Mouse (Mus musculus) neural tube, embryonic 13.5 days (tissue): ENCODE results near the gene Kat2a. TPM values are rescaled to one million over a fixed set of nuclear protein-coding genes. Genes with fewer than 3 reads are reported as not detected.

Source experiments
- ATAC-seq: fragments of 200-750 bp; cut with Nextera tagmentation; 2 replicates; pipeline ENCODE4 v1.8.0; 2017; ENCODE audit warnings: low read depth, mild to moderate bottlenecking, moderate TSS enrichment, moderate library complexity
- H3K27ac ChIP-seq: fragments of 300-500 bp; sonication (generic); replicated peaks from 2 replicates; pipeline ENCODE4 v1.5.1; 2015; ENCODE audit warnings: moderate library complexity, mild to moderate bottlenecking, inconsistent platforms
- H3K27me3 ChIP-seq: fragments of 300-500 bp; sonication (generic); 2 replicates; pipeline ENCODE4 v1.6.1; 2015; ENCODE audit warnings: mild to moderate bottlenecking, inconsistent platforms
- H3K36me3 ChIP-seq: fragments of 300-500 bp; sonication (generic); 2 replicates; pipeline ENCODE4 v1.6.1; 2015; ENCODE audit warnings: mild to moderate bottlenecking, inconsistent platforms
- H3K4me1 ChIP-seq: fragments of 300-500 bp; sonication (generic); replicated peaks from 2 replicates; pipeline ENCODE4 v1.6.1; 2015; ENCODE audit warnings: inconsistent platforms
- H3K4me2 ChIP-seq: fragments of 300-500 bp; sonication (generic); 2 replicates; pipeline ENCODE4 v1.6.1; 2015; ENCODE audit warnings: inconsistent platforms, mild to moderate bottlenecking, moderate library complexity
- H3K4me3 ChIP-seq: fragments of 300-500 bp; sonication (generic); 2 replicates; pipeline ENCODE4 v1.5.1; 2015; ENCODE audit warnings: mild to moderate bottlenecking, inconsistent platforms
- H3K9ac ChIP-seq: fragments of 300-500 bp; sonication (generic); 2 replicates; pipeline ENCODE4 v1.6.1; 2015; ENCODE audit warnings: moderate library complexity, mild to moderate bottlenecking, inconsistent platforms
- H3K9me3 ChIP-seq: fragments of 300-500 bp; sonication (generic); 2 replicates; pipeline ENCODE4 v1.6.1; 2016; ENCODE audit warnings: inconsistent platforms
- WGBS: fragments of 180-500 bp; shearing (Covaris S2); methylation state at CpG from one replicate; pipeline ENCODE4 v1.1.7; 2015; 5-methylcytosine and 5-hydroxymethylcytosine counted together
- polyA plus RNA-seq: library from polyadenylated mRNA; unstranded; fragments of >200 nt; fragmentation: Nextera tagmentation; extraction: Ambion mirVana; gene quantifications from 2 replicates; pipeline ENCODE4 v1.2.1, GENCODE M21; 2015

Gene Kat2a
- polyA plus RNA-seq, 1 experiment from 2014 or later, result 54.7 TPM

DNA sequence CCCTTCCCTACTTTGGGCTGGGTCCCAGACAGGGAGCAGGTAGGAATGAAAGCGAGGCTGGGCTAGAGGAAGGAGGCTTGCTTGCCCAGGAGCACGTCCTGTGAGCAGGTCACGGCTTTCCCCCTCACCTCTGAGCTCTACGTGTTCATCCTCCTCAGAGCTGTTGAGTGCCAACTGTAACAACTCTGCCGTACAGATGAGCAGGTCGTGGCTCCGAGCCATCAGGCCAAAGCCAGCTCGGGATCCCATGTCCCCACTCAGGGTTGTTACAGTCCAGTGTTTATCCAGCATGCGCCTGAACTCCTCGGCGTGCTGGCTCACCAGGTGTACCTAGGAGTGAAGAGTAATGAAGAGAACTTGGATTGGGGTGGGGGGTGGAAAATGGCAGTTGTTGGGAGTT is 8.9 kb downstream of the Kat2a start:
- peaks cover 12% of the 10 kb centered on the region for H3K4me1 ChIP-seq
- peaks cover 15% of the 10 kb centered on the region; the same call in 1 of the 2 replicates for H3K27me3 ChIP-seq
- peaks cover 41% of the 10 kb centered on the region for H3K36me3 ChIP-seq
- no peak overlapping the region for H3K4me2 ChIP-seq
- H3K27ac ChIP-seq, result no peak overlapping the region
- no peaks in the 10 kb centered on the region for H3K9me3 ChIP-seq
- WGBS, result 77% methylated on average over 11 of the region's 11 CpGs
- no peak overlapping the region for H3K9ac ChIP-seq
- ATAC-seq, result no peak
- H3K4me3 ChIP-seq, result no peak overlapping the region

DNA sequence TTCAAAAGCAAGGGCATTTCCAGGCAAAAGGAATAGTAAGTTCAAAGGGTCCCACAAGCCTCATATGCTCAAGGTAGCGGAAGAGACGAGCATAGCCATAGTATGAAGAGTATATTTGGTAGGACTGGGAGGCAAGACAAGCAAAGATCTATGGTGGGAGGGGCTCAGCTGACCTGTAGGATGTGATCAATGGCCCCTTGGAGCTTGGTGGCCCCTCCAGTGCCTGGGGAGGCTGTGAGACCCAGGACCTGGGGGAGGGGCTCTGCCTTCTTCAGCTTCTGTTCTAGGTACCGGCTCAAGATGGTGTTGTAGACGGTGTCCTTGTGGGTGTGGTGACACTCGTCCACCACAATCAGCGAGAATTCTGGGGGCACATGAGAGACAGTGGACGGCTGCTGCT is 9.4 kb downstream of the Kat2a start:
- H3K4me1 ChIP-seq, result peaks cover 12% of the 10 kb centered on the region
- no peak overlapping the region for H3K9ac ChIP-seq
- H3K4me3 ChIP-seq, result no peak overlapping the region
- H3K4me2 ChIP-seq, result peak overlapping the region; percentile 35
- H3K36me3 ChIP-seq, result peaks cover 36% of the 10 kb centered on the region
- H3K9me3 ChIP-seq, result no peaks in the 10 kb centered on the region
- ATAC-seq, result no peak
- peaks cover 15% of the 10 kb centered on the region; the same call in 1 of the 2 replicates for H3K27me3 ChIP-seq
- 44% methylated on average over 7 of the region's 7 CpGs for WGBS
- H3K27ac ChIP-seq, result no peak overlapping the region

DNA sequence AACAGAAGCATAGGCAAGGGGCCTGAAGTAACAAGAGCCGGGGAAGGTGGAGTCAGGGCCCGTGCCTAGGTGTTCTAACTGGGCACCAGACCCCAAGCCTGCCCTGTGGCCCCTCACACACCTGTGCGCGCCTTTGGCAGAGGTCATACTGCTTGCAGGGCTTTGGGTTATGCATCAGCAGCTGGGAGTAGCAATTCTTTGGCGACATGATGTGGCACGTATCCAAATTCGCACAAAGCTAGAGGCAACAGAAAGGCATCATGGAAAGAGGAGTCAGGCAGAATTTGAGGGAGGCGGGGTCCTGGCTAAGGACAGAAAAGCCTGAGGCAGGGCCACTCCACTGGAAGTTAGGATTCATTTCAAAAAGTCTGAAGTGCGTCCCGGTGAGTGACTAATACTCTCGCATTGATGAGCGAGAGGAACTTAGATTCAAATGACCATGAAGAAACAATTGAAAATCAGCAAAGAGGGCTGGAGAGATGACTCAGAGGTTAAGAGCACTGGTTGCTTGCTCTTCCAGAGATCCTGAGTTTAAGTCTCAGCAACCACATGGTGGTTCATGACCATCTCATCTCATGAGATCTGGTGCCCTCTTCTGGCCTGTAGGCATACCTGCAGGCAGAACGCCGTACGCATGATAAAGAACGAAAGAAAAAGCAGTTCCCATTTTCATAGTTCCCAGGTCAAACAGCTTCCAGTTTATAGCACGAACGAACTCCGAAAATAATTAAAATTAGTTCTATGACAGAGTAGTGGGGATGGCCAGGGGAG is 10.0 kb downstream of the Kat2a start:
- 42% methylated on average over 19 of the region's 19 CpGs for WGBS
- no peak overlapping the region for H3K4me3 ChIP-seq
- no peaks in the 10 kb centered on the region for H3K9me3 ChIP-seq
- peaks cover 15% of the 10 kb centered on the region; the same call in 1 of the 2 replicates for H3K27me3 ChIP-seq
- peak overlapping the region; percentile 35 for H3K4me2 ChIP-seq
- no peak overlapping the region for H3K9ac ChIP-seq
- peaks cover 12% of the 10 kb centered on the region for H3K4me1 ChIP-seq
- peak; percentile 40; the same call in 1 of the 2 replicates for ATAC-seq
- no peak overlapping the region for H3K27ac ChIP-seq
- H3K36me3 ChIP-seq, result peaks cover 30% of the 10 kb centered on the region

DNA sequence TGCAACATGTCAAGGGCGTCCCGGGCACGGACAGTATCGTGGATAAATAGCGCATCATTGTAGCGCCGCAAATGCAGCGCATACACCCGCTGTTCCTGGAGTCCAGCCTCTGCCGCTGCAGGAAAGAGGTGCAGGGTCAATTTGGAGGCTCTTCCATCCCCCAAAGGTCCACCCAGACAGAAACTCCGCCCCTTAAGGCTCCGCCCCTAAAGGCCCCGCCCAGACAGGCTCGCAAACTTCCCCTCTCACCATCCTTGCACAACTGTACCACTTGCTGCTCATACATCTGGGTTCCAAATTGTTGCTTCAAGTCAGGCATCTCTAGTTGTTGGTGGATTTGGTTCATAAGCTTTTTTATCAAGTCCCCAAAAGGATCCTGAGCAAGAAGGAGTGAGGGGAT is 11.0 kb downstream of the Kat2a start:
- Histone ChIP-seq H3K4me2 (peak overlapping the region; percentile 39), H3K36me3 (peaks cover 20% of the 10 kb centered on the region), H3K27ac (no peak overlapping the region), H3K4me1 (peaks cover 12% of the 10 kb centered on the region), H3K27me3 (peaks cover 15% of the 10 kb centered on the region; the same call in 1 of the 2 replicates), H3K9me3 (no peaks in the 10 kb centered on the region), H3K4me3 (peak overlapping the region; percentile 17), H3K9ac (peak overlapping the region; percentile 34)
- ATAC-seq, result no peak
- WGBS, result under 1% methylated on average over 14 of the region's 14 CpGs

DNA sequence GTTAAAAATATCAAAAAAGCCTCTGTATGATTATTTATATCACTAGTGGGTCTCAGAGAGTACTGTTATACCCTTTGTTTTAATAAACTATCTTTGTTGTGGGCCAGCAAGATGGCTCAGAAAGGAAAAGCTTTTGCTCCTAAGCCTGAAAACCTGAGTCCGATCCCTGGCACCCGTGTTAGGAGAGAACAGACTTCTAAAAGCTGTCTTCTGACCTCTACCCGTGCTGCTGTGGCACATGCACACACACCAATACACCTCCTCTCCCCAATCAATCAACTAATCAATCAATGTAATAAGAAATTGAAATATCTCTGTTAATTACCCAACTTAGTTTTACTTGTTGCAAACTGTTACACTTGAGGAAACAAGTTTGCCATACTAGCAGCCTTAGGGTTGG is 11.6 kb downstream of the Kat2a start:
- peak overlapping the region; percentile 39; the same call in 1 of the 2 replicates for H3K4me2 ChIP-seq
- 0 out of 2 replicates have a peak overlapping the region, but pooled peaks have one; percentile 17 for H3K4me3 ChIP-seq
- peaks cover 12% of the 10 kb centered on the region for H3K4me1 ChIP-seq
- 70% methylated on average over 3 of the region's 3 CpGs for WGBS
- no peak overlapping the region for H3K27ac ChIP-seq
- ATAC-seq, result no peak
- no peak overlapping the region for H3K9ac ChIP-seq
- peaks cover 15% of the 10 kb centered on the region; the same call in 1 of the 2 replicates for H3K27me3 ChIP-seq
- no peaks in the 10 kb centered on the region for H3K9me3 ChIP-seq
- H3K36me3 ChIP-seq, result peaks cover 14% of the 10 kb centered on the region

DNA sequence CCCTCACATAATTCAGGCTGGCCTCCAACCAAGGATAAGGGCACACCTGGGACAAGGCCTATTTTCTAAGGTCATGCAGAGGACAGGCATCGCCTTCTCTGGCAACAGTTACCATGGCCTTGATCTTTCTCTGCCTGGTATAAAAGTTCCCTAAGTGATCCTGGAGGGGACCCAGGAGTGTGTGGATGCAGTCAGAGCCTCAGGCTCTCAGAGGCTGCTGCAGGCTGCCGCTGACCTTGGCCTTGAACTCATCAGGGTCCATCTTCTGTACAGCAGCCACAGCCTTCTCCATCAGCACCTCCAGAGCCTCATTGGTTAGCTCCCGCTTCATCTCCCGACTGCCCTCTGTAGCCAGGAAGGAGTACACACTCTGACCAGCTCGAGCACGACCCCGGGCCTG is 14.3 kb downstream of the Kat2a start:
- Histone ChIP-seq H3K4me2 (no peak overlapping the region), H3K9ac (no peak overlapping the region), H3K4me3 (no peak overlapping the region), H3K4me1 (peaks cover 14% of the 10 kb centered on the region), H3K27me3 (peaks cover 25% of the 10 kb centered on the region), H3K36me3 (no peaks in the 10 kb centered on the region), H3K9me3 (no peaks in the 10 kb centered on the region), H3K27ac (no peak overlapping the region)
- no peak for ATAC-seq
- 76% methylated on average over 7 of the region's 7 CpGs for WGBS

DNA sequence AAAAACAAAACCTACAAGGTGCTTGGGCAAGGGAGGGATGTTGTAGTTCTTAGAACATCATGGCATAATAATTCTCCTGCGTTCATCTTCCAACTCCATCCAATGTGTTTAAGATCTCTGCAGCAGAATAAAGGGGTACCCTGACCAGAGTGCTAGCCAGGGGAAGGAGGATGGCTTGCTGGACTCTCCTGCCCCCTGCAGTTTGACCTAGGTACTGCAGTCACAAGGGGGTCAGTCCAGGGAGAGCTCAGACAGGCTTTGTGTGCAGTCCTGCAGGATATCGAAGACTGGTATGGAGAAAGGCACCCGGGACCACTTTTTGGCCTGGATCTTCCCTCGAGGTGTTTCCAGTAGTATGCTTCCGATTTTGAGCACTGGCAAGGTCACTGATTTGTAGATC is 17.3 kb downstream of the Kat2a start:
- no peaks in the 10 kb centered on the region for H3K9me3 ChIP-seq
- no peak overlapping the region for H3K4me3 ChIP-seq
- 41% methylated on average over 5 of the region's 5 CpGs for WGBS
- H3K4me1 ChIP-seq, result peaks cover 17% of the 10 kb centered on the region
- H3K27me3 ChIP-seq, result peaks cover 38% of the 10 kb centered on the region
- H3K4me2 ChIP-seq, result no peak overlapping the region
- peak; percentile 59; the same call in 1 of the 2 replicates for ATAC-seq
- no peak overlapping the region for H3K9ac ChIP-seq
- H3K27ac ChIP-seq, result no peak overlapping the region
- no peaks in the 10 kb centered on the region for H3K36me3 ChIP-seq

DNA sequence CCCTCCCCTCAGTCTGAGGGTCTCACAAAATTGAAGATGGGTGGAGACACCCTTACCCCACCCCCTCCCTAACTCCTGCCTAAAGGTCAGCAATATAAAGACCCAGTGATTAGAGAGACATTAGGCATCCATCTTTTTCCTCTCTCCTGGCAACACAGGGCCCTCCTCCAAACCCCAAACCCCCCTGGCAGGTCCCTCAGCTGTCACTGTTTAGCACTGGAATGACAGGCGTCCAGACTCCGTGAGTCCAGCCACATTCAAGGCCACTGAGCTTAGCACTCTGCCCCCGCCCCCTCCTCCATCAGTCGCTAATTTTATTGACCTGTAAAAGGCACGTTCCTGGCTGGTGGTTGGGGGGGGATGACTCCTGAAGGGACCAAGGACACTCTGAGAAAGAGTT is 19.1 kb downstream of the Kat2a start:
- Histone ChIP-seq H3K27me3 (peaks cover 38% of the 10 kb centered on the region), H3K4me3 (no peak overlapping the region), H3K27ac (no peak overlapping the region), H3K9ac (no peak overlapping the region), H3K36me3 (no peaks in the 10 kb centered on the region), H3K4me1 (peaks cover 17% of the 10 kb centered on the region), H3K9me3 (no peaks in the 10 kb centered on the region), H3K4me2 (no peak overlapping the region)
- no peak for ATAC-seq
- WGBS, result 18% methylated on average over 5 of the region's 5 CpGs

DNA sequence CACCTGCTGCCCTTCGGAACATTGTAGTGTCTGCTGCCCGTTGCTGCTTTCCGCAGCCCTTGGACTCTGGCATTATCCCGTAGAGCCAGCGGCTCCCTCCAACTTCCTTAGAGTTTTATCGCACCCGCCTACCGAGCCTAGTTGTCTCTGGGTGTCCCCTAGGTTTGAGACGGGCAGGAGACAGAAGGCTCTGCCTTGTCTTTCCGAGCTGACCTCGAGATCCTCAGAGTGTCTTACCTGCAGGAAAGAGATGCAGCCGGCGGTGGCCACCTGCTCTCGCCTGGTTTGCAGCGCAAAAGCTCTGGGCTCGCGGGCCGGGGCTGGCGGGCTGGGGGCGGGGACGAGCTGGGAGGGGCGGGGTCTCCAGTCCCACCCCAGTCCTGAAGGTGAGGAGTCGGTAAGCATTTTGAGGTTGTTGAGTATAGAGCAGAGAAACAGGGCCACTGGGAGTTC is 20.1 kb downstream of the Kat2a start, which contains the start of gene Zfp385c:
TSS of gene Zfp385c (minus strand) at position 292 of the 453 bp plus-strand sequence.
- H3K4me2 ChIP-seq, result peak within 1 kb of the TSS; percentile 48
- no peak within 1 kb of the TSS for H3K27ac ChIP-seq
- 2% methylated on average over 23 of the region's 23 CpGs for WGBS
- H3K9me3 ChIP-seq, result no peaks in the 10 kb centered on the region
- no peaks in the 10 kb centered on the region for H3K36me3 ChIP-seq
- H3K9ac ChIP-seq, result peak within 1 kb of the TSS; percentile 54; the same call in 1 of the 2 replicates
- peaks cover 38% of the 10 kb centered on the region for H3K27me3 ChIP-seq
- no peak for ATAC-seq
- peaks cover 17% of the 10 kb centered on the region for H3K4me1 ChIP-seq
- H3K4me3 ChIP-seq, result peak within 1 kb of the TSS; percentile 22

DNA sequence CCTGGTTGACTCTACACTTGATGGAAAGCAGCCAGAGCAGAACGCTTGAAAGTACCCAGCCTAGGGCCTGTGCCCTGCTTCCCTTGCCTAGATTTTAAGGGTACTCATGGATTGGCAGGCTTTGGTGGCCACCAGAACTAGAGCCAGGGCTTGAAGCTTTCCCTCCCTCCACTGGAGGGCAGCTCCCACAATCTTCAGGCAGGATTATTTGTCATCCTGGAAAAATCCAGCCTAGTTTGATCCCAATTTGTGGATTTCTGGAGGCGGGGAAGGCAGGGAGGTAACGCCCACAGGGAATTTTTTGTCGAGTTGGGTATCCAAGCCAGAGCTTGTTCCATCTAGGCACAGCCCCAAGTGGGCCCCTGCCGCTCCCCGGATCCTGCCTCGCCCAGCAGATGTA is 21.9 kb downstream of the Kat2a start:
- peaks cover 38% of the 10 kb centered on the region for H3K27me3 ChIP-seq
- no peak overlapping the region for H3K9ac ChIP-seq
- no peaks in the 10 kb centered on the region for H3K36me3 ChIP-seq
- no peak overlapping the region for H3K27ac ChIP-seq
- no peak for ATAC-seq
- H3K9me3 ChIP-seq, result no peaks in the 10 kb centered on the region
- no peak overlapping the region for H3K4me2 ChIP-seq
- WGBS, result 77% methylated on average over 7 of the region's 7 CpGs
- peaks cover 17% of the 10 kb centered on the region for H3K4me1 ChIP-seq
- no peak overlapping the region for H3K4me3 ChIP-seq

DNA sequence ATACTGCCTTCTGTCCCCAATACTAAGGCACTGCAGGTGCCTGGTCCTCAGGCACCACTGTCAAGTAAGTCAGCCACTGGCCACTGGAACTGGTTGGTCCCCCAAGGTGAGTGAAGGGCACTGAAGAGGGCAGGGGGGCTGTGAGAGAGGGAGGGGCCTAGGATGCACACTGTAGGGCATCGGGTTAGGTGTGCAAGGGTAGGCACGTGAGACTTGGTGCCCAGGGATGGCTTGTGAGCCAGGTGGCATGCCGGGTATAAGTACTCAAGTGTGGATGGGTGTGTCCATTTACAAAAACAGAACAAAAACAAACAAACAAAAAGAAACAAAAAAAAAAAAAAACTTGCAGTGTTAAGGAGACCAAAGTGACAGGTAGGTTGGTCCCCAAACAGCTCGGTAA is 23.8 kb downstream of the Kat2a start:
- no peak overlapping the region for H3K4me2 ChIP-seq
- 75% methylated on average over 4 of the region's 4 CpGs for WGBS
- no peak overlapping the region for H3K9ac ChIP-seq
- no peak overlapping the region for H3K27ac ChIP-seq
- H3K4me1 ChIP-seq, result peaks cover 17% of the 10 kb centered on the region
- no peaks in the 10 kb centered on the region for H3K9me3 ChIP-seq
- H3K27me3 ChIP-seq, result peaks cover 33% of the 10 kb centered on the region
- H3K4me3 ChIP-seq, result no peak overlapping the region
- H3K36me3 ChIP-seq, result no peaks in the 10 kb centered on the region
- ATAC-seq, result no peak

DNA sequence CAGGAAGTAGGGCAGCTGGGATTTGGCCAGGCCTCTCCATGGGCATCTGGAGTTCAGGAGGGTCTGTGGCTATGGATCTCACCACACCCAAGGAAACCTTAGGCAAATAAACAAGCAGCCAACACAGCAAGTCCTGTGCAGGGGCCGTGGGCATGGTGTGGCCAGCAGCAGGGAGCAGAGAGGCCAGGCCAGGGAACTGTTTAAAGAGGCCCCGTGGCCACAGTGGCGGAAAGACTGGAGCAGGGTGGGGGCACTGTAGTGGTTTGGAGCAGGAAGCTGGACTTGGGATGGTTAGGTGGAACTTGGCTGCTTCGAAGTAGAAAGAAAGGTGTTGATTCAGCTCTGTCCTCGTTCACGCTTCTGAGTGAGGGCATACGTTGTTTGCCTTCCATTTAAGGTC is 25.0 kb downstream of the Kat2a start:
- Histone ChIP-seq H3K27ac (no peak overlapping the region), H3K36me3 (no peaks in the 10 kb centered on the region), H3K9ac (no peak overlapping the region), H3K4me2 (no peak overlapping the region), H3K27me3 (peaks cover 21% of the 10 kb centered on the region), H3K9me3 (no peaks in the 10 kb centered on the region), H3K4me1 (peaks cover 7% of the 10 kb centered on the region), H3K4me3 (no peak overlapping the region)
- ATAC-seq, result no peak
- WGBS, result 82% methylated on average over 7 of the region's 7 CpGs
